Mouse (Mus musculus): Measurements from ENCODE around the gene Disc1. TPM values are rescaled to one million over a fixed set of nuclear protein-coding genes. Genes with fewer than 3 reads are reported as not detected.

The Disc1 gene
- total and polyA plus RNA-seq, 2 experiments from 2014 or later: 1.2 to 5.2 TPM

- no peaks in the 10 kb centered on the region for H3K9me3 ChIP-seq (replicated peaks; ENCODE audit: control insufficient read depth, low read length)
- H3K27me3 ChIP-seq (ENCODE audit: control insufficient read depth, insufficient read depth, low read length): no peaks in the 10 kb centered on the region
- H3K9ac ChIP-seq (replicated peaks; ENCODE audit: low read depth, low read length): no peak overlapping the region
- no peak for DNase-seq (ENCODE audit: low spot score)
- H3K4me1 ChIP-seq (ENCODE audit: control insufficient read depth, insufficient read depth): peaks cover 26% of the 10 kb centered on the region
- no peak overlapping the region for H3K4me2 ChIP-seq (ENCODE audit: low read depth, low read length)
- WGBS: 32% methylated on average over 6 of the region's 6 CpGs
- no peak overlapping the region for H3K27ac ChIP-seq (ENCODE audit: low read depth)
- ATAC-seq (ENCODE audit: insufficient read depth, low read depth): no peak
- no peak for TF ChIP-seq CTCF (IDR thresholded peaks at IDR 0.05; ENCODE audit: low read depth)
- TF ChIP-seq EP300 (IDR thresholded peaks at IDR 0.05; ENCODE audit: low read depth): no peak
- no peaks in the 10 kb centered on the region for H3K36me3 ChIP-seq (replicated peaks; ENCODE audit: control insufficient read depth, insufficient read depth, low read length)
- no peak overlapping the region for H3K4me3 ChIP-seq (ENCODE audit: low read depth, low read length)
Observed at GRCm38 (mm10) chr8:125268181-125268705, 214.2 kb downstream of the Disc1 start.

GRCm38 (mm10) chr8:125270292-125270691 is 216.3 kb downstream of the Disc1 start:
- no peak overlapping the region for H3K27ac ChIP-seq (ENCODE audit: low read depth)
- 59% methylated on average over 7 of the region's 7 CpGs for WGBS
- TF ChIP-seq EP300 (IDR thresholded peaks at IDR 0.05; ENCODE audit: low read depth) (no peak), CTCF (IDR thresholded peaks at IDR 0.05; ENCODE audit: low read depth) (no peak)
- H3K9me3 ChIP-seq (replicated peaks; ENCODE audit: control insufficient read depth, low read length): no peaks in the 10 kb centered on the region; the same call in 1 of the 2 replicates
- H3K4me2 ChIP-seq (ENCODE audit: low read depth, low read length): no peak overlapping the region
- H3K4me3 ChIP-seq (ENCODE audit: low read depth, low read length): no peak overlapping the region
- DNase-seq (ENCODE audit: low spot score) (no peak), ATAC-seq (ENCODE audit: insufficient read depth, low read depth) (no peak)
- no peaks in the 10 kb centered on the region for H3K27me3 ChIP-seq (ENCODE audit: control insufficient read depth, insufficient read depth, low read length)
- no peaks in the 10 kb centered on the region for H3K36me3 ChIP-seq (replicated peaks; ENCODE audit: control insufficient read depth, insufficient read depth, low read length)
- H3K4me1 ChIP-seq (ENCODE audit: control insufficient read depth, insufficient read depth): peaks cover 26% of the 10 kb centered on the region
- H3K9ac ChIP-seq (replicated peaks; ENCODE audit: low read depth, low read length): no peak overlapping the region

- Histone ChIP-seq H3K4me2 (ENCODE audit: low read depth, low read length) (no peak overlapping the region), H3K27me3 (ENCODE audit: control insufficient read depth, insufficient read depth, low read length) (no peaks in the 10 kb centered on the region), H3K36me3 (replicated peaks; ENCODE audit: control insufficient read depth, insufficient read depth, low read length) (no peaks in the 10 kb centered on the region), H3K4me3 (ENCODE audit: low read depth, low read length) (no peak overlapping the region), H3K9ac (replicated peaks; ENCODE audit: low read depth, low read length) (0 out of 2 replicates have a peak overlapping the region, but pooled peaks have one; percentile 10), H3K9me3 (replicated peaks; ENCODE audit: control insufficient read depth, low read length) (no peaks in the 10 kb centered on the region; the same call in 1 of the 2 replicates), H3K27ac (ENCODE audit: low read depth) (peak overlapping the region; percentile 69), H3K4me1 (ENCODE audit: control insufficient read depth, insufficient read depth) (peaks cover 26% of the 10 kb centered on the region)
- 54% methylated on average over 5 of the region's 5 CpGs for WGBS
- no peak for TF ChIP-seq EP300 (IDR thresholded peaks at IDR 0.05; ENCODE audit: low read depth)
- no peak for TF ChIP-seq CTCF (IDR thresholded peaks at IDR 0.05; ENCODE audit: low read depth)
- ATAC-seq (ENCODE audit: insufficient read depth, low read depth): peak; percentile 34
- no peak for DNase-seq (ENCODE audit: low spot score)
Observed at GRCm38 (mm10) chr8:125271357-125271756, 217.4 kb downstream of the Disc1 start.

GRCm38 (mm10) chr8:125272089-125272866 is 218.3 kb downstream of the Disc1 start:
- TF ChIP-seq CTCF (IDR thresholded peaks at IDR 0.05; ENCODE audit: low read depth) (no peak), EP300 (IDR thresholded peaks at IDR 0.05; ENCODE audit: low read depth) (no peak)
- ATAC-seq (ENCODE audit: insufficient read depth, low read depth): peak; percentile 33; the same call in 1 of the 2 replicates
- Histone ChIP-seq H3K27ac (ENCODE audit: low read depth) (peak overlapping the region; percentile 69), H3K4me2 (ENCODE audit: low read depth, low read length) (no peak overlapping the region), H3K9me3 (replicated peaks; ENCODE audit: control insufficient read depth, low read length) (no peaks in the 10 kb centered on the region; the same call in 1 of the 2 replicates), H3K9ac (replicated peaks; ENCODE audit: low read depth, low read length) (no peak overlapping the region), H3K36me3 (replicated peaks; ENCODE audit: control insufficient read depth, insufficient read depth, low read length) (no peaks in the 10 kb centered on the region), H3K27me3 (ENCODE audit: control insufficient read depth, insufficient read depth, low read length) (no peaks in the 10 kb centered on the region), H3K4me1 (ENCODE audit: control insufficient read depth, insufficient read depth) (peaks cover 26% of the 10 kb centered on the region), H3K4me3 (ENCODE audit: low read depth, low read length) (no peak overlapping the region)
- DNase-seq (ENCODE audit: low spot score): no peak
- 31% methylated on average over 13 of the region's 13 CpGs for WGBS

GRCm38 (mm10) chr8:125277071-125277682 is 223.2 kb downstream of the Disc1 start:
- Histone ChIP-seq H3K4me1 (ENCODE audit: control insufficient read depth, insufficient read depth) (no peaks in the 10 kb centered on the region), H3K9me3 (replicated peaks; ENCODE audit: control insufficient read depth, low read length) (no peaks in the 10 kb centered on the region; the same call in 1 of the 2 replicates), H3K9ac (replicated peaks; ENCODE audit: low read depth, low read length) (no peak overlapping the region), H3K4me3 (ENCODE audit: low read depth, low read length) (no peak overlapping the region), H3K27me3 (ENCODE audit: control insufficient read depth, insufficient read depth, low read length) (no peaks in the 10 kb centered on the region), H3K36me3 (replicated peaks; ENCODE audit: control insufficient read depth, insufficient read depth, low read length) (no peaks in the 10 kb centered on the region), H3K27ac (ENCODE audit: low read depth) (no peak overlapping the region), H3K4me2 (ENCODE audit: low read depth, low read length) (no peak overlapping the region)
- DNase-seq (ENCODE audit: low spot score): no peak
- TF ChIP-seq CTCF (IDR thresholded peaks at IDR 0.05; ENCODE audit: low read depth): no peak
- WGBS: 55% methylated on average over 11 of the region's 11 CpGs
- no peak for ATAC-seq (ENCODE audit: insufficient read depth, low read depth)
